Comparison of ENCODE assay signal across 8 mouse cellular contexts in genomic region chr14:101378965-101379662, GRCm38 (mm10).
A peak's percentile ranks its signal among the peaks of the same experiment; 100 is the strongest.
DNase-seq lines count a peak whose midpoint lies in the region; ATAC-seq and TF ChIP-seq lines count a peak whose summit lies in the region.

No protein-coding gene starts in this region.

- no peaks in the 10 kb centered on the region for H3K9me3 ChIP-seq in embryonic facial prominence, embryonic 12.5 days
- H3K9me3 ChIP-seq in limb, embryonic 12.5 days: no peaks in the 10 kb centered on the region
- H3K9me3 ChIP-seq in midbrain, embryonic 16.5 days (replicated peaks; ENCODE audit: control insufficient read depth, low read length, poor library complexity, severe bottlenecking): no peaks in the 10 kb centered on the region
- H3K9me3 ChIP-seq in stomach, postnatal 0 days (ENCODE audit: control insufficient read depth, low read length): no peaks in the 10 kb centered on the region

- H3K27me3 ChIP-seq in embryonic facial prominence, embryonic 12.5 days: no peaks in the 10 kb centered on the region
- no peaks in the 10 kb centered on the region for H3K27me3 ChIP-seq in limb, embryonic 12.5 days
- H3K27me3 ChIP-seq in midbrain, embryonic 16.5 days (ENCODE audit: control insufficient read depth, insufficient read depth, low read depth, low read length): no peaks in the 10 kb centered on the region
- no peaks in the 10 kb centered on the region for H3K27me3 ChIP-seq in stomach, postnatal 0 days (ENCODE audit: control insufficient read depth, insufficient read depth, low read length)

- H3K4me3 ChIP-seq in embryonic facial prominence, embryonic 12.5 days: peak overlapping the region; percentile 20; the same call in 1 of the 2 replicates
- H3K4me3 ChIP-seq in limb, embryonic 12.5 days (replicated peaks): peak overlapping the region; percentile 16; the same call in 1 of the 2 replicates
- H3K4me3 ChIP-seq in midbrain, embryonic 16.5 days (ENCODE audit: low read depth, low read length): peak overlapping the region; percentile 11; the same call in 1 of the 2 replicates
- peak overlapping the region; percentile 23; the same call in 1 of the 2 replicates for H3K4me3 ChIP-seq in stomach, postnatal 0 days (ENCODE audit: low read depth, low read length)

- DNase-seq in 3134 (ENCODE audit: extremely low read depth, insufficient read length, low spot score): peak; percentile 13
- peak; percentile 74 for DNase-seq in adrenal gland, postnatal 25 days
- peak; percentile 41 for DNase-seq in heart, adult 8-10 months (ENCODE audit: low spot score)
- DNase-seq in kidney, adult 8-10 months: peak; percentile 20 to 58
- peak; percentile 73 for DNase-seq in stomach, postnatal 0 days (ENCODE audit: low spot score)

- peak overlapping the region; percentile 41 for H3K4me2 ChIP-seq in embryonic facial prominence, embryonic 12.5 days (replicated peaks)
- H3K4me2 ChIP-seq in limb, embryonic 12.5 days: peak overlapping the region; percentile 47
- H3K4me2 ChIP-seq in midbrain, embryonic 16.5 days (ENCODE audit: low read length): peak overlapping the region; percentile 47
- peak overlapping the region; percentile 51 for H3K4me2 ChIP-seq in stomach, postnatal 0 days (replicated peaks; ENCODE audit: low read depth)

- H3K27ac ChIP-seq in embryonic facial prominence, embryonic 12.5 days: peak overlapping the region; percentile 4; the same call in 1 of the 2 replicates
- no peak overlapping the region for H3K27ac ChIP-seq in limb, embryonic 12.5 days
- H3K27ac ChIP-seq in midbrain, embryonic 16.5 days (ENCODE audit: low read length): peak overlapping the region; percentile 44
- no peak overlapping the region for H3K27ac ChIP-seq in stomach, postnatal 0 days (replicated peaks)

- H3K4me1 ChIP-seq in embryonic facial prominence, embryonic 12.5 days: no peaks in the 10 kb centered on the region; the same call in 1 of the 2 replicates
- H3K4me1 ChIP-seq in limb, embryonic 12.5 days (replicated peaks): peaks cover 11% of the 10 kb centered on the region
- peaks cover 7% of the 10 kb centered on the region for H3K4me1 ChIP-seq in midbrain, embryonic 16.5 days (ENCODE audit: control insufficient read depth, insufficient read depth, low read length)
- H3K4me1 ChIP-seq in stomach, postnatal 0 days (replicated peaks; ENCODE audit: control insufficient read depth, insufficient read depth): no peaks in the 10 kb centered on the region

- no peak overlapping the region for H3K9ac ChIP-seq in embryonic facial prominence, embryonic 12.5 days
- H3K9ac ChIP-seq in limb, embryonic 12.5 days (replicated peaks): no peak overlapping the region
- peak overlapping the region; percentile 50 for H3K9ac ChIP-seq in midbrain, embryonic 16.5 days (ENCODE audit: low read depth, low read length)
- H3K9ac ChIP-seq in stomach, postnatal 0 days (ENCODE audit: low read length): no peak overlapping the region

- peak; percentile 77 for ATAC-seq in embryonic facial prominence, embryonic 12.5 days (ENCODE audit: insufficient number of reproducible peaks, insufficient read depth, low FRiP score, low TSS enrichment)
- ATAC-seq in limb, embryonic 12.5 days (ENCODE audit: insufficient number of reproducible peaks, insufficient read depth, low FRiP score, low TSS enrichment, low read depth): peak; percentile 59
- peak; percentile 94 for ATAC-seq in midbrain, embryonic 16.5 days
- ATAC-seq in stomach, postnatal 0 days (ENCODE audit: low FRiP score, low TSS enrichment): peak; percentile 76; the same call in 1 of the 2 replicates

- H3K36me3 ChIP-seq in embryonic facial prominence, embryonic 12.5 days: no peaks in the 10 kb centered on the region
- no peaks in the 10 kb centered on the region for H3K36me3 ChIP-seq in limb, embryonic 12.5 days
- no peaks in the 10 kb centered on the region for H3K36me3 ChIP-seq in midbrain, embryonic 16.5 days (ENCODE audit: control insufficient read depth, insufficient read depth, low read length)
- no peaks in the 10 kb centered on the region for H3K36me3 ChIP-seq in stomach, postnatal 0 days (ENCODE audit: control insufficient read depth, insufficient read depth, low read length)

- no peak for TF ChIP-seq EP300 in stomach, postnatal 0 days (optimal IDR thresholded peaks at IDR 0.05)

- 15% methylated on average over 21 of the region's 21 CpGs for WGBS in embryonic facial prominence, embryonic 12.5 days
- WGBS in limb, embryonic 12.5 days: 29% methylated on average over 21 of the region's 21 CpGs
- 17% methylated on average over 21 of the region's 21 CpGs for WGBS in midbrain, embryonic 16.5 days
- 14% methylated on average over 21 of the region's 21 CpGs for WGBS in stomach, postnatal 0 days

- peak; percentile 97 for TF ChIP-seq CTCF in stomach, postnatal 0 days (IDR thresholded peaks at IDR 0.05; ENCODE audit: low read depth)

Comparison
In these comparisons a context has a peak if more than half of its experiments do, and no peak if none do; other contexts are left out.
1. DNase-seq: peak in every context shown above with its lines; median percentile 74 in adrenal gland, postnatal 25 days; 73 in stomach, postnatal 0 days; 41 in heart, adult 8-10 months; 39 in kidney, adult 8-10 months; 13 in 3134.
2. H3K27ac ChIP-seq: peak in embryonic facial prominence, embryonic 12.5 days (single experiment) and midbrain, embryonic 16.5 days (single experiment); none in limb, embryonic 12.5 days (single experiment) and stomach, postnatal 0 days (single experiment).
3. Peak in every context shown above with its lines, with median percentiles within 50 percentile points of each other: ATAC-seq, H3K4me2 ChIP-seq and H3K4me3 ChIP-seq.